ENCODE assay signal across 12 mouse cellular contexts in genomic region chr12:93705956-93706355, GRCm38 (mm10).
"Had no signal": no experiment of that assay in that cellular context is flagged by ENCODE, and none has a peak within 500 bp of the region (broad histone marks: within the 10 kb centered on the region; RNA-seq: fewer than 3 reads in every experiment).

No protein-coding gene starts in this region.

- DNase-seq: kidney, adult 18-20 months; kidney, postnatal 10 days; lung, adult 2 months; lung, postnatal 36 days; thymus, adult 18-20 months; thymus, postnatal 14 days had no signal

- ATAC-seq: lung, postnatal 0 days; midbrain, embryonic 13.5 days had no signal

- H3K27ac ChIP-seq: limb, embryonic 12.5 days; liver, embryonic 15.5 days; midbrain, embryonic 13.5 days; neural tube, embryonic 15.5 days had no signal

- H3K4me3 ChIP-seq: limb, embryonic 12.5 days; liver, embryonic 15.5 days; midbrain, embryonic 13.5 days; myocyte; neural tube, embryonic 15.5 days had no signal
